Comparison of ENCODE assay signal across 10 mouse cellular contexts in the genomic region with DNA sequence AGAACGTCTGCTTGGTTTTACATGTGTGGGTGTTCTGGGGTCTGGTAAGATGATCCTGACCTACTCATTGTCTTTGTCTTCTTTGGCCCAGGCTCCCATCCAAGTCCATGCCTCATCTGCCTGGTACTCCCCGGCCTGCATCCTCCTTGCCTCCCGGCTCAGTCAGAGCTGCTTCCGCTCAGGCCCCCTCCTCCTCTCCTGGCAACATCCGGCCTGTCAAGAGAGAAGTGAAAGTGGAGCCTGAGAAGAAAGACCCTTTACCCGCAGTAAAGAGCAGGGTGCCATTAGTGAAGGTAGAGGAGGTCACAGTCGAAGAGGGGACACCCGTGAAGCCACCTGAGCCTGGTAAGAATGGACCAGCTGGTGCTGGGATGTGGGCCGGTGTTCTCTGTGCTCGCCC. TPM values are rescaled to one million over a fixed set of nuclear protein-coding genes. Genes with fewer than 3 reads are reported as not detected.
A peak's percentile ranks its signal among the peaks of the same experiment; 100 is the strongest.
DNase-seq lines count a peak whose midpoint lies in the region; ATAC-seq and TF ChIP-seq lines count a peak whose summit lies in the region.
"Had no signal": no experiment of that assay in that cellular context is flagged by ENCODE, and none has a peak within 500 bp of the region (broad histone marks: within the 10 kb centered on the region; RNA-seq: fewer than 3 reads in every experiment).

No protein-coding gene starts in this region.

- dilution Hi-C loops in CH12.LX (cut with MboI; ENCODE audit: extremely low pct_ligation_motif_present, extremely low pct_unique_long_range_greater_than_20kb, low sequenced_read_pairs) = no loop called here

- peak; percentile 57 for TF ChIP-seq EP300 in CH12.LX (IDR thresholded peaks at IDR 0.05; ENCODE audit: low read length)
- no peak for TF ChIP-seq EP300 in liver, postnatal 0 days (IDR thresholded peaks at IDR 0.05; ENCODE audit: low read depth)

- no peak overlapping the region for H3K27ac ChIP-seq in liver, embryonic 12.5 days
- H3K27ac ChIP-seq in CH12.LX (ENCODE audit: insufficient read depth, low read depth) = peak overlapping the region; percentile 31; the same call in 1 of the 2 replicates
- 0 out of 2 replicates have a peak overlapping the region, but pooled peaks have one; percentile 42 for H3K27ac ChIP-seq in cortical plate, adult 2 months (ENCODE audit: insufficient read depth, low read length)
- no peak overlapping the region for H3K27ac ChIP-seq in liver, postnatal 0 days (ENCODE audit: low read depth)
- H3K27ac ChIP-seq: hindbrain, postnatal 0 days; midbrain, embryonic 15.5 days had no signal

- DNase-seq in liver (no peak), CH12.LX (ENCODE audit: extremely low read depth) (peak; percentile 81)
- DNase-seq in thymus, postnatal 0 days (ENCODE audit: low spot score) = peak; percentile 68
- no peak for DNase-seq in liver, postnatal 0 days
- no peak for DNase-seq in gastrocnemius, postnatal 14 days

- intact Hi-C loops in gastrocnemius, postnatal 14 days (cut with DNase I; ENCODE audit: low total_unique reads) = no loop called here

- H3K27me3 ChIP-seq in liver, embryonic 12.5 days (replicated peaks) = no peaks in the 10 kb centered on the region
- no peaks in the 10 kb centered on the region for H3K27me3 ChIP-seq in CH12.LX (replicated peaks)
- H3K27me3 ChIP-seq in liver, postnatal 0 days (ENCODE audit: insufficient read depth, low read length) = no peaks in the 10 kb centered on the region
- H3K27me3 ChIP-seq: heart, embryonic 12.5 days; midbrain, embryonic 15.5 days had no signal

- no peak for ATAC-seq in liver, embryonic 12.5 days
- no peak for ATAC-seq in liver, postnatal 0 days
- ATAC-seq: hindbrain, postnatal 0 days; midbrain, embryonic 15.5 days had no signal

- peaks cover 8% of the 10 kb centered on the region; the same call in 1 of the 2 replicates for H3K36me3 ChIP-seq in liver, embryonic 12.5 days
- peaks cover 19 to 44% of the 10 kb centered on the region in 2 experiments for H3K36me3 ChIP-seq in CH12.LX (replicated peaks in 1 of 2; ENCODE audit: control insufficient read depth in 1 of 2, insufficient read depth in 1 of 2, low read length in 1 of 2)
- peaks cover 8% of the 10 kb centered on the region; the same call in 1 of the 2 replicates for H3K36me3 ChIP-seq in liver, postnatal 0 days (replicated peaks; ENCODE audit: insufficient read depth, low read length)
- H3K36me3 ChIP-seq: midbrain, embryonic 15.5 days had no signal

- no peak for TF ChIP-seq CTCF in CH12.LX (conservative IDR thresholded peaks at IDR 0.05 in 1 of 2, IDR thresholded peaks at IDR 0.05 in 1 of 2; ENCODE audit: low read depth in 2 of 2, low read length in 2 of 2)
- TF ChIP-seq CTCF in cortical plate, adult 2 months (IDR thresholded peaks at IDR 0.05; ENCODE audit: extremely low read depth, insufficient read depth, low read length) = no peak
- no peak for TF ChIP-seq CTCF in liver, postnatal 0 days (IDR thresholded peaks at IDR 0.05; ENCODE audit: low read depth)

- WGBS in liver, embryonic 12.5 days (ENCODE audit: insufficient replicate concordance) = 64% methylated on average over 10 of the region's 10 CpGs
- 70% methylated on average over 10 of the region's 10 CpGs for WGBS in liver, postnatal 0 days (ENCODE audit: insufficient replicate concordance)

- TF ChIP-seq RAD21 in CH12.LX (IDR thresholded peaks at IDR 0.05; ENCODE audit: low read depth, low read length) = no peak

- H3K4me3 ChIP-seq in liver, embryonic 12.5 days = no peak overlapping the region
- H3K4me3 ChIP-seq in CH12.LX (replicated peaks in 1 of 3; ENCODE audit: low read depth in 2 of 3, low read length in 2 of 3, poor library complexity in 1 of 3) = peak overlapping the region; percentile 71 to 75 (median 72)
- no peak overlapping the region for H3K4me3 ChIP-seq in cortical plate, adult 2 months (ENCODE audit: insufficient read depth, low read length)
- H3K4me3 ChIP-seq in liver, postnatal 0 days (ENCODE audit: low read depth, low read length) = no peak overlapping the region
- H3K4me3 ChIP-seq: heart, embryonic 12.5 days; midbrain, embryonic 15.5 days had no signal

- no peak overlapping the region for H3K4me2 ChIP-seq in liver, embryonic 12.5 days
- peak overlapping the region; percentile 85 for H3K4me2 ChIP-seq in CH12.LX (ENCODE audit: insufficient read depth, low read depth, poor library complexity, severe bottlenecking)
- H3K4me2 ChIP-seq in liver, postnatal 0 days (ENCODE audit: low read depth, low read length) = no peak overlapping the region; the same call in none of the 2 replicates
- H3K4me2 ChIP-seq: heart, embryonic 12.5 days; midbrain, embryonic 15.5 days had no signal

- peak; percentile 92 for TF ChIP-seq POLR2A in CH12.LX (IDR thresholded peaks at IDR 0.05; ENCODE audit: low read depth, low read length)
- no peak for TF ChIP-seq POLR2A in cortical plate, adult 2 months (IDR thresholded peaks at IDR 0.05; ENCODE audit: extremely low read depth, insufficient read depth, low read length)

- 0 out of 2 replicates have a peak, but pooled peaks cover 2% of the 10 kb centered on the region for H3K79me2 ChIP-seq in CH12.LX (replicated peaks; ENCODE audit: control insufficient read depth, extremely low read depth, insufficient read depth, poor library complexity, severe bottlenecking)

- in situ Hi-C loops in CH12.LX (cut with MboI; ENCODE audit: low pct_ligation_motif_present, low pct_unique_long_range_greater_than_20kb, low sequenced_read_pairs) = no loop called here

- H3K9me3 ChIP-seq in liver, embryonic 12.5 days (replicated peaks) = no peaks in the 10 kb centered on the region
- peaks cover 6% of the 10 kb centered on the region for H3K9me3 ChIP-seq in CH12.LX (replicated peaks; ENCODE audit: low read length)
- no peaks in the 10 kb centered on the region for H3K9me3 ChIP-seq in liver, postnatal 0 days (ENCODE audit: low read length)
- H3K9me3 ChIP-seq: midbrain, embryonic 15.5 days had no signal

- H3K9ac ChIP-seq in liver, embryonic 12.5 days = 0 out of 2 replicates have a peak overlapping the region, but pooled peaks have one; percentile 9
- peak overlapping the region; percentile 86 for H3K9ac ChIP-seq in CH12.LX (ENCODE audit: insufficient read depth, low read depth)
- H3K9ac ChIP-seq in liver, postnatal 0 days (replicated peaks) = no peak overlapping the region
- H3K9ac ChIP-seq: heart, embryonic 12.5 days; midbrain, embryonic 15.5 days had no signal

- no peaks in the 10 kb centered on the region for H3K4me1 ChIP-seq in liver, embryonic 12.5 days
- peaks cover 11 to 41% of the 10 kb centered on the region in 2 experiments for H3K4me1 ChIP-seq in CH12.LX (ENCODE audit: control insufficient read depth in 1 of 2, insufficient read depth in 2 of 2)
- H3K4me1 ChIP-seq in cortical plate, adult 2 months (ENCODE audit: control insufficient read depth, insufficient read depth, low read length) = no peaks in the 10 kb centered on the region; the same call in 1 of the 2 replicates
- H3K4me1 ChIP-seq in liver, postnatal 0 days (ENCODE audit: insufficient read depth) = no peaks in the 10 kb centered on the region
- H3K4me1 ChIP-seq: heart, embryonic 12.5 days; midbrain, embryonic 15.5 days had no signal

TF ChIP-seq in CH12.LX, 34 proteins besides CTCF, POLR2A, EP300 and RAD21:
- TF ChIP-seq ZMIZ1 (IDR thresholded peaks at IDR 0.05; ENCODE audit: low read depth, low read length) = peak; percentile 77; the same call in 1 of the 2 replicates
- peak; percentile 68 for TF ChIP-seq TCF12 (IDR thresholded peaks at IDR 0.05; ENCODE audit: low read depth, low read length)
- TF ChIP-seq MAFK (IDR thresholded peaks at IDR 0.05; ENCODE audit: insufficient replicate concordance, low read length) = no peak
- peak; percentile 92 for TF ChIP-seq NELFE (IDR thresholded peaks at IDR 0.05; ENCODE audit: low read depth, low read length)
- no peak for TF ChIP-seq BHLHE40 (IDR thresholded peaks at IDR 0.05; ENCODE audit: low read depth, low read length)
- peak; percentile 87 for TF ChIP-seq SIN3A (IDR thresholded peaks at IDR 0.05; ENCODE audit: low read length)
- TF ChIP-seq ELF1 (IDR thresholded peaks at IDR 0.05; ENCODE audit: low read depth, low read length) = peak; percentile 71
- TF ChIP-seq MXI1 (IDR thresholded peaks at IDR 0.05; ENCODE audit: low read depth, low read length) = peak; percentile 79
- TF ChIP-seq HCFC1 (IDR thresholded peaks at IDR 0.05; ENCODE audit: low read depth, low read length) = peak; percentile 72
- peak; percentile 75; the same call in 1 of the 2 replicates for TF ChIP-seq POLR2AphosphoS2 (IDR thresholded peaks at IDR 0.05; ENCODE audit: low read depth, low read length)
- no peak for TF ChIP-seq SMC3 (IDR thresholded peaks at IDR 0.05; ENCODE audit: low read depth, low read length)
- TF ChIP-seq USF1 (IDR thresholded peaks at IDR 0.05; ENCODE audit: low read depth, low read length) = no peak
- TF ChIP-seq MAZ (IDR thresholded peaks at IDR 0.05; ENCODE audit: low read depth, low read length) = peak; percentile 95
- no peak for TF ChIP-seq E2F4 (IDR thresholded peaks at IDR 0.05; ENCODE audit: insufficient replicate concordance, low read depth, low read length)
- TF ChIP-seq IRF4 (IDR thresholded peaks at IDR 0.05; ENCODE audit: low read depth, low read length) = peak; percentile 87
- no peak for TF ChIP-seq RCOR1 (conservative IDR thresholded peaks at IDR 0.05; ENCODE audit: low read depth, low read length)
- TF ChIP-seq ETS1 (conservative IDR thresholded peaks at IDR 0.05; ENCODE audit: low read depth, low read length) = 0 out of 2 replicates have a peak, but pooled peaks have one; percentile 24
- TF ChIP-seq CHD2 (IDR thresholded peaks at IDR 0.05; ENCODE audit: low read length) = peak; percentile 46; the same call in 1 of the 2 replicates

RNA-seq across cellular contexts. Expression of gene Bclaf1, which starts 45.2 kb away (rescaled TPM):
- 79.3 and 80.4 TPM in 2 replicates for polyA plus RNA-seq in liver, embryonic 12.5 days (2016; fragmentation: Nextera tagmentation; extraction: Ambion mirVana)
- total RNA-seq in CH12.LX (2012; rRNA removed) = 84.2 and 130 TPM in 2 replicates
- 186 and 208 TPM in 2 replicates for total RNA-seq in CH12.LX (2014; rRNA removed)
- 242 and 246 TPM in 2 replicates for polyA plus RNA-seq in CH12.LX (2012; ENCODE audit: insufficient read length, low read depth)
- 68.7 and 71.4 TPM in 2 replicates for polyA plus RNA-seq in cortical plate, adult 2 months (2012; rRNA removed)
- polyA plus RNA-seq in thymus, postnatal 0 days (2015; fragmentation: Nextera tagmentation; extraction: Ambion mirVana) = 110 and 112 TPM in 2 replicates
- polyA plus RNA-seq in liver, postnatal 0 days (2015; fragmentation: Nextera tagmentation; extraction: Ambion mirVana) = 27.0 and 33.8 TPM in 2 replicates
- 10 to 100 TPM; 46.4 to 51.7 TPM for total RNA-seq in gastrocnemius, postnatal 14 days (2021)

Comparison
In these comparisons a context has a peak if more than half of its experiments do, and no peak if none do; other contexts are left out.
1. H3K27ac ChIP-seq: peak in CH12.LX (single experiment) and cortical plate, adult 2 months (single experiment); none in liver, embryonic 12.5 days (single experiment) and liver, postnatal 0 days (single experiment).
2. H3K4me3 ChIP-seq: peak in CH12.LX (3 of 3); none in liver, embryonic 12.5 days (single experiment), cortical plate, adult 2 months (single experiment) and liver, postnatal 0 days (single experiment).
3. DNase-seq: peak in CH12.LX (single experiment) and thymus, postnatal 0 days (single experiment); none in liver (single experiment), liver, postnatal 0 days (single experiment) and gastrocnemius, postnatal 14 days (single experiment).